Mouse (Mus musculus): ENCODE data around the gene Ccnb3.
"Not testable (repeated sequence)": the region's sequence is repeated elsewhere in the genome, so short reads cannot be mapped to it uniquely, and the experiment has no call there.

The Ccnb3 gene

GRCm38 (mm10) chrX:7041519-7041918, at the start of gene Ccnb3:
Gene Ccnb3 (minus strand): TSS chrX:7041619.
- no peak for DNase-seq

GRCm38 (mm10) chrX:7090323-7090722, 48.9 kb upstream of the Ccnb3 start:
- no peak for DNase-seq

DNA sequence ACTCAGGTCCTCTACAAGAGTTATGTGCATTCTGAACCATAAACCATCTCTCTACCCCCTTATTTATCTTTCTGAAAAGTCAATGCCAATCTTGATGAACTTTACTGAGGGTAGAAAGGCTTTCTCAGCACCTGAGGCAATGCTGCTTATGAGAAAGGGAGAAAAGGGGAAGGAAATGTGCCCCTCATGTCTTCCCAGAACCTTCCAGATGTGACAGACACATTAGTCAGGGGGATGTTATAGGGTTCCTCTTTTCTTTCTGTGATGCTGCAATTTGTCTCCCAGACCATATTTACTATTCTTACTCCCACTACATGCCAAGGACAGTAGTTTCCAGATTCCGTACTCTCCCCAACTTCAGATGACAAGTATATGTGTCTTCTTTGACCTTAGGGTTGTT, 44.5 kb upstream of the Ccnb3 start:
- no peak for DNase-seq

DNA sequence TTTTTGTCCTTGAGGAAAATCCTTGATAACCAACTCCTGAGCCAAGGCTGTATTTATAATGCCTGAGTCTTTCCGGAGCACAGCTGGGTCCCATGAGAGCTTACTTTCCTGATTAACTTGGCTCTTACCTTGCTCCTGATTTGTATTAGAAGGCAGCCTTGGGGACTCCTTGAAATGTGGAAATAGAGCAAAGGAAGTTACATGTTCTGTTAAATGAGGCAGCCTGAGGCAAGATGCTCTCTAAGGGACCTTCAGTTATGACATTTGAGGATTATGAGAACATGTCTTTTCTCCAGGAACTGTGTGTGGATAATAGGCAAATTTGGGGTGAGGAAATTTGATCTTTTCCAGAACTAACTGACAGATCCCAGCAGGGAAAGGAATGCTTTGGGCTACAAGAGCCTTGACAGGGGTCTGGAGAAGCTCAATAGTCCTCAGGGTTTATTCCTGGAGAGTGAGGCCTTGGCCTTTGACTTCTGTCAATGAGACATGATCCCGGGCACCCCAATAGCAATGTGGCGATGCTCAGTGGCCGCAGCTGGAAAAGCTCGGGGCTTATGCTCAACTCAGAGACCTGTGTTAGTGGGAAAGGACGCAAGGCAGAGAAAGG, 38.5 kb upstream of the Ccnb3 start:
- DNase-seq = no peak

GRCm38 (mm10) chrX:7068002-7068401, 26.6 kb upstream of the Ccnb3 start:
- peak; percentile 33 to 60 for DNase-seq

DNA sequence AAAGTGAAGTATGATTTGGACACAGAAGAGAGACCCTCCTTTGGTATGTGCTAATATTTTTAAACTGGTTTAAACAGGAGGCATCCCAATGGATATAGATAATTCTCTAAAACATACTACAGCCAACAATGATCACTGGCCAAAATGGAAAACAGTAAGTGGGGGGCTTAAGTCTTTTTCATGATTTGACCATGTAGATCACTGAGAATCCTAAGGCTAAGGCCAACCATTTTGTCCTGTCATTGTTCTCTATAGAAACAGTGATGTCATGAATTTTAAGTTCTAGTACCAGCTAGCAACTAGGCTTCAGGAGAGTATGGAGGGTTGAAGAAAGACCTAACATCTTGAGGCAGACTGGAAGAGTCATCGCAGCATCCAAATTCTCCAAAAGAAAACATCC, 25.8 kb upstream of the Ccnb3 start, which contains the start of gene Akap4:
Gene Akap4, plus strand, starts transcription at position 301 of the 400 bp plus-strand sequence.
- DNase-seq = no peak

DNA sequence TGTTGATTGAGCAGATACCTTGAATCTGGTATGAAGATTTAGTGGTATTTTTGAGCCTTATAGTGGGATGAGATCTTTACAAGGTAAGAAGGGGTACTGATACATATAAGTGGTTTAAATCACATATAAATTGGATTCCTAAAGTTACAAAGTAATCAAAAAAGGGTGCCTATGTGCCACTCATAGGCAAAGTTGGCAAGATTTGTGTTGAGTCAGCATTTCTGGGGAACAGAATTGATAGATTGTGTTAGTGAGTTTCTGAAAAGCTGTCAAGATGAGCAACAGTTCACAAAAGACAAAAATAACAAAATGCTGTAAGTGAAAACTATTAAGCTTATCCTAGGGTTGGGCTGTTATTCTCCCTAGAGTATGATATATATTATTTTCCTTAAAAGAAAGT, 22.7 kb upstream of the Ccnb3 start:
- no peak for DNase-seq

GRCm38 (mm10) chrX:7057634-7058033, 16.2 kb upstream of the Ccnb3 start:
- no peak for DNase-seq

- no peak for DNase-seq
Measured at GRCm38 (mm10) chrX:7057056-7057455, 15.6 kb upstream of the Ccnb3 start.

DNA sequence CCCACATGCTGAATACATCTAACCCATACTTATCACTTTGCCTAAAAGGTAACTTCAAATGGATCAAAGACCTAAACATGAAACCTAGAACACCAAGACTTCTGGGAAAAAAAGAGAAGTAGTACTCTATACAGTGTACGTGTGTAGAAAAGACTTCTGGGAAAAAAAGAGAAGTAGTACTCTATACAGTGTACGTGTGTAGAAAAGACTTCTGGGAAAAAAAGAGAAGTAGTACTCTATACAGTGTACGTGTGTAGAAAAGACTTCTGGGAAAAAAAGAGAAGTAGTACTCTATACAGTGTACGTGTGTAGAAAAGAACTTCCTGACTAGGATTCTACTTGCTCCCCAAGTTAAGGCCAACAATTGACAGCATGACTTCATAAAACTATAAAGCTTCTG, 57.5 kb downstream of the Ccnb3 start:
- not testable (repeated sequence) for DNase-seq

DNA sequence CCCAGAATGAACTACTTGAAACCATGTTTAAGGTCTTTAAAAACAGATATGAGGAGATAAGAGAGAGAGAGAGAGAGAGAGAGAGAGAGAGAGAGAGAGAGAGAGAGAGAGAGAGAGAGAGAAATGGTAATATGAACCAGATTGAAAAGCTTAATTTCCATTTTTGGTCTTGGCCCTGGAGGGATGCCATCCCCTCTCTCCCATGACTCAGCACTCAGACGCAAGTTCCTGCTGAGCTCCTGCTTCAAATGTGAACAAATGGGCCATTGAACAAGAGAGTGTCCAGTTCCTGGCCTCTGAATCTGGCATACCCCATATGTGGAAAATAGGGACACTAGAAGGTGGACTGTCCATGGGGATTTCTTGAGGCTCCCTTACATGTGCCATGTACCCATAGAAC, 69.5 kb downstream of the Ccnb3 start:
- DNase-seq = no peak

GRCm38 (mm10) chrX:6968598-6968997, 72.8 kb downstream of the Ccnb3 start:
- no peak for DNase-seq

All from lung, adult 18-20 months (tissue).